Mouse (Mus musculus) lung, adult 2 months (tissue): ENCODE measurements around the gene Psmd5. TPM values are rescaled to one million over a fixed set of nuclear protein-coding genes. Genes with fewer than 3 reads are reported as not detected.

ENCODE experiments used
- DNase-seq: peaks from one replicate; pipeline ENCODE4 v3.0.0; 2022
- H3K4me1 ChIP-seq: fragments of 200-500 bp; 2 replicates; pipeline ENCODE4 v1.6.1; 2011; ENCODE audit warnings: low read length; ENCODE audit not compliant: control insufficient read depth, insufficient read depth
- H3K4me3 ChIP-seq: fragments of 200-500 bp; replicated peaks from 2 replicates; pipeline ENCODE3; 2011; ENCODE audit warnings: low read depth, mild to moderate bottlenecking, control low read depth, low read length; ENCODE audit errors: extremely low read depth
- CTCF ChIP-seq: fragments of 200-500 bp; IDR thresholded peaks from 2 replicates; pipeline ENCODE4 v1.5.1; 2011; ENCODE audit warnings: mild to moderate bottlenecking, low read length, control low read depth; ENCODE audit not compliant: insufficient read depth
- POLR2A ChIP-seq: fragments of 200-500 bp; IDR thresholded peaks from 2 replicates; pipeline ENCODE4 v1.6.1; 2011; ENCODE audit warnings: low read depth, mild to moderate bottlenecking, control low read depth, low read length, borderline replicate concordance; ENCODE audit errors: extremely low read depth
- WGBS: fragments of 180-500 bp; shearing (Covaris S2); methylation state at CpG from one replicate; pipeline ENCODE4 v1.1.7; 2018; 5-methylcytosine and 5-hydroxymethylcytosine counted together
- polyA plus RNA-seq: library from polyadenylated mRNA; depleted of rRNA; stranded (reverse); fragments of >200 nt; gene quantifications from 2 replicates; pipeline ENCODE4 v1.2.3, GENCODE M21; 2012

Psmd5 gene
- polyA plus RNA-seq, 1 experiment = 11.7 TPM

- Histone ChIP-seq H3K4me3 (no peak overlapping the region), H3K4me1 (0 out of 2 replicates have a peak, but pooled peaks cover 8% of the 10 kb centered on the region)
- WGBS = 48% methylated on average over 12 of the region's 12 CpGs
- TF ChIP-seq CTCF (no peak), POLR2A (no peak)
- DNase-seq = peak; percentile 59
Measured at GRCm38 (mm10) chr2:34906861-34907604, 32.3 kb upstream of the Psmd5 start.

GRCm38 (mm10) chr2:34906426-34906825, 31.7 kb upstream of the Psmd5 start:
- WGBS = 72% methylated on average over 6 of the region's 6 CpGs
- DNase-seq = no peak
- no peak for TF ChIP-seq CTCF
- TF ChIP-seq POLR2A = no peak

GRCm38 (mm10) chr2:34904849-34905542, 30.2 kb upstream of the Psmd5 start:
- peak; percentile 100 for DNase-seq
- Histone ChIP-seq H3K4me1 (0 out of 2 replicates have a peak, but pooled peaks cover 8% of the 10 kb centered on the region), H3K4me3 (peak overlapping the region; percentile 46)
- 2% methylated on average over 34 of the region's 34 CpGs for WGBS
- TF ChIP-seq CTCF (no peak), POLR2A (peak; percentile 85; the same call in 1 of the 2 replicates)

More at GRCm38 (mm10) chr2:34906426-34906825, 31.7 kb upstream of the Psmd5 start:
- no peak overlapping the region for H3K4me3 ChIP-seq
- 0 out of 2 replicates have a peak, but pooled peaks cover 8% of the 10 kb centered on the region for H3K4me1 ChIP-seq

- no peak for DNase-seq
Measured at GRCm38 (mm10) chr2:34903652-34904405, 29.1 kb upstream of the Psmd5 start.

GRCm38 (mm10) chr2:34903191-34903590, 28.4 kb upstream of the Psmd5 start:
- TF ChIP-seq POLR2A (no peak), CTCF (no peak)
- no peak for DNase-seq
- Histone ChIP-seq H3K4me3 (no peak overlapping the region), H3K4me1 (0 out of 2 replicates have a peak, but pooled peaks cover 8% of the 10 kb centered on the region)
- WGBS = 86% methylated on average over 7 of the region's 7 CpGs

More at GRCm38 (mm10) chr2:34903652-34904405, 29.1 kb upstream of the Psmd5 start:
- H3K4me3 ChIP-seq = no peak overlapping the region
- 0 out of 2 replicates have a peak, but pooled peaks cover 8% of the 10 kb centered on the region for H3K4me1 ChIP-seq
- 70% methylated on average over 4 of the region's 4 CpGs for WGBS
- TF ChIP-seq CTCF = no peak
- TF ChIP-seq POLR2A = no peak

- no peak overlapping the region for H3K4me3 ChIP-seq
- H3K4me1 ChIP-seq = 0 out of 2 replicates have a peak, but pooled peaks cover 8% of the 10 kb centered on the region
- DNase-seq = peak; percentile 39
- no peak for TF ChIP-seq POLR2A
- TF ChIP-seq CTCF = no peak
- 79% methylated on average over 6 of the region's 6 CpGs for WGBS
Measured at GRCm38 (mm10) chr2:34902731-34903130, 28.0 kb upstream of the Psmd5 start.

- TF ChIP-seq CTCF = no peak
- TF ChIP-seq POLR2A = no peak
- 0 out of 2 replicates have a peak, but pooled peaks cover 10% of the 10 kb centered on the region for H3K4me1 ChIP-seq
- no peak overlapping the region for H3K4me3 ChIP-seq
- DNase-seq = no peak
- 77% methylated on average over 4 of the region's 4 CpGs for WGBS
Measured at GRCm38 (mm10) chr2:34901726-34902125, 27.0 kb upstream of the Psmd5 start.

DNA sequence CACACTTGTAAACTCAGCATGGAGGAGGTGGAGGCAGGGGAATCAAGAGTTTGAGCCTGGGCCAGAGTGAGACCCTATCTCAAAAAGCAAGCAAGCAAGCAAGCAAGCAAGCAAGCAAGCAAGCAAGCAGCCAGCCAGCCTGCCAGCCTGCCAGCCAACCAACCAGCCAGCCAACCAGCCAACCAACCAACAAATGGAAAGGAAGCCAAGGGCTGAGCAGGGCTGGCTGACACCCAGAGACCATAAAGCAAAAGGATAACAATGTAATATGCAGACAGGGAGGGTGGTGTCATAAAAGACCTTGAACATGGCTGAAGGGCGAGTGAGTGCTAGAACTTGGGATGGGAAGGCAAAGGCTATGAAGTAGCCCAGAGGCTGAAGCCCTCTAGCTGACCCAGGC, 25.6 kb upstream of the Psmd5 start:
- H3K4me3 ChIP-seq = no peak overlapping the region
- 100% methylated on average over 1 of the region's 1 CpGs for WGBS
- no peak for TF ChIP-seq POLR2A
- TF ChIP-seq CTCF = no peak
- 0 out of 2 replicates have a peak, but pooled peaks cover 10% of the 10 kb centered on the region for H3K4me1 ChIP-seq
- no peak for DNase-seq

- 0 out of 2 replicates have a peak, but pooled peaks cover 10% of the 10 kb centered on the region for H3K4me1 ChIP-seq
- DNase-seq = no peak
- TF ChIP-seq POLR2A (no peak), CTCF (no peak)
- no peak overlapping the region for H3K4me3 ChIP-seq
- WGBS = 83% methylated on average over 11 of the region's 11 CpGs
Measured at GRCm38 (mm10) chr2:34899682-34900081, 24.9 kb upstream of the Psmd5 start.
